Mouse (Mus musculus): ENCODE results near the gene Gm19935. TPM values are rescaled to one million over a fixed set of nuclear protein-coding genes. Genes with fewer than 3 reads are reported as not detected.

Gene Gm19935
- polyA plus RNA-seq (2014; fragmentation: Nextera tagmentation; extraction: Ambion mirVana), result not detected in 2 replicates

GRCm38 (mm10) chr8:90817293-90817692, at the start of gene Gm19935:
Gene Gm19935 (minus strand): TSS chr8:90817393.
- Histone ChIP-seq H3K4me2 (ENCODE audit: low read depth, low read length) (no peak within 1 kb of the TSS), H3K27ac (replicated peaks; ENCODE audit: low read depth, low read length) (no peak within 1 kb of the TSS), H3K9me3 (replicated peaks; ENCODE audit: control insufficient read depth, low read length) (no peaks in the 10 kb centered on the region), H3K36me3 (replicated peaks; ENCODE audit: control insufficient read depth, insufficient read depth, low read depth, low read length) (no peaks in the 10 kb centered on the region), H3K4me1 (ENCODE audit: control insufficient read depth, insufficient read depth, low read length) (no peaks in the 10 kb centered on the region), H3K9ac (replicated peaks; ENCODE audit: low read length) (no peak within 1 kb of the TSS), H3K4me3 (ENCODE audit: low read depth, low read length) (no peak within 1 kb of the TSS), H3K27me3 (ENCODE audit: control insufficient read depth, insufficient read depth, low read length) (no peaks in the 10 kb centered on the region)
- WGBS, result 83% methylated on average over 2 of the region's 2 CpGs
- no peak for DNase-seq (ENCODE audit: low spot score)
- ATAC-seq (replicated peaks; ENCODE audit: insufficient number of reproducible peaks, low FRiP score, low TSS enrichment, low read depth), result no peak

- Histone ChIP-seq H3K36me3 (replicated peaks; ENCODE audit: control insufficient read depth, insufficient read depth, low read depth, low read length) (no peaks in the 10 kb centered on the region), H3K4me2 (ENCODE audit: low read depth, low read length) (peak overlapping the region; percentile 23), H3K27ac (replicated peaks; ENCODE audit: low read depth, low read length) (peak overlapping the region; percentile 95), H3K4me3 (ENCODE audit: low read depth, low read length) (no peak overlapping the region), H3K4me1 (ENCODE audit: control insufficient read depth, insufficient read depth, low read length) (no peaks in the 10 kb centered on the region; the same call in 1 of the 2 replicates), H3K9me3 (replicated peaks; ENCODE audit: control insufficient read depth, low read length) (no peaks in the 10 kb centered on the region), H3K27me3 (ENCODE audit: control insufficient read depth, insufficient read depth, low read length) (no peaks in the 10 kb centered on the region), H3K9ac (replicated peaks; ENCODE audit: low read length) (no peak overlapping the region; the same call in 1 of the 2 replicates)
- 3% methylated on average over 9 of the region's 9 CpGs for WGBS
- ATAC-seq (replicated peaks; ENCODE audit: insufficient number of reproducible peaks, low FRiP score, low TSS enrichment, low read depth), result peak; percentile 97
- peak; percentile 97 for DNase-seq (ENCODE audit: low spot score)
Observed at GRCm38 (mm10) chr8:90862038-90862437, 44.8 kb upstream of the Gm19935 start.

- 4% methylated on average over 9 of the region's 9 CpGs for WGBS
Observed at GRCm38 (mm10) chr8:90861266-90861944, 44.2 kb upstream of the Gm19935 start.

GRCm38 (mm10) chr8:90858071-90858470, 40.9 kb upstream of the Gm19935 start:
- DNase-seq (ENCODE audit: low spot score) (no peak), ATAC-seq (replicated peaks; ENCODE audit: insufficient number of reproducible peaks, low FRiP score, low TSS enrichment, low read depth) (no peak)
- Histone ChIP-seq H3K9ac (replicated peaks; ENCODE audit: low read length) (no peak overlapping the region), H3K9me3 (replicated peaks; ENCODE audit: control insufficient read depth, low read length) (no peaks in the 10 kb centered on the region), H3K27me3 (ENCODE audit: control insufficient read depth, insufficient read depth, low read length) (no peaks in the 10 kb centered on the region), H3K4me3 (ENCODE audit: low read depth, low read length) (no peak overlapping the region), H3K4me1 (ENCODE audit: control insufficient read depth, insufficient read depth, low read length) (no peaks in the 10 kb centered on the region; the same call in 1 of the 2 replicates), H3K27ac (replicated peaks; ENCODE audit: low read depth, low read length) (no peak overlapping the region), H3K4me2 (ENCODE audit: low read depth, low read length) (no peak overlapping the region), H3K36me3 (replicated peaks; ENCODE audit: control insufficient read depth, insufficient read depth, low read depth, low read length) (no peaks in the 10 kb centered on the region)
- 88% methylated on average over 2 of the region's 2 CpGs for WGBS

More at GRCm38 (mm10) chr8:90861266-90861944, 44.2 kb upstream of the Gm19935 start:
- H3K36me3 ChIP-seq (replicated peaks; ENCODE audit: control insufficient read depth, insufficient read depth, low read depth, low read length), result no peaks in the 10 kb centered on the region
- H3K4me1 ChIP-seq (ENCODE audit: control insufficient read depth, insufficient read depth, low read length), result no peaks in the 10 kb centered on the region; the same call in 1 of the 2 replicates
- H3K27me3 ChIP-seq (ENCODE audit: control insufficient read depth, insufficient read depth, low read length), result no peaks in the 10 kb centered on the region
- DNase-seq (ENCODE audit: low spot score), result no peak
- H3K4me3 ChIP-seq (ENCODE audit: low read depth, low read length), result no peak overlapping the region
- no peaks in the 10 kb centered on the region for H3K9me3 ChIP-seq (replicated peaks; ENCODE audit: control insufficient read depth, low read length)
- peak overlapping the region; percentile 35 for H3K4me2 ChIP-seq (ENCODE audit: low read depth, low read length)
- peak; percentile 12 for ATAC-seq (replicated peaks; ENCODE audit: insufficient number of reproducible peaks, low FRiP score, low TSS enrichment, low read depth)
- peak overlapping the region; percentile 37 for H3K9ac ChIP-seq (replicated peaks; ENCODE audit: low read length)
- peak overlapping the region; percentile 95 for H3K27ac ChIP-seq (replicated peaks; ENCODE audit: low read depth, low read length)

GRCm38 (mm10) chr8:90856952-90857351, 39.8 kb upstream of the Gm19935 start:
- no peak overlapping the region for H3K4me2 ChIP-seq (ENCODE audit: low read depth, low read length)
- no peak overlapping the region for H3K27ac ChIP-seq (replicated peaks; ENCODE audit: low read depth, low read length)
- no peaks in the 10 kb centered on the region for H3K36me3 ChIP-seq (replicated peaks; ENCODE audit: control insufficient read depth, insufficient read depth, low read depth, low read length)
- no peak overlapping the region for H3K9ac ChIP-seq (replicated peaks; ENCODE audit: low read length)
- H3K27me3 ChIP-seq (ENCODE audit: control insufficient read depth, insufficient read depth, low read length), result no peaks in the 10 kb centered on the region
- no peak for ATAC-seq (replicated peaks; ENCODE audit: insufficient number of reproducible peaks, low FRiP score, low TSS enrichment, low read depth)
- H3K4me1 ChIP-seq (ENCODE audit: control insufficient read depth, insufficient read depth, low read length), result no peaks in the 10 kb centered on the region; the same call in 1 of the 2 replicates
- no peak for DNase-seq (ENCODE audit: low spot score)
- H3K4me3 ChIP-seq (ENCODE audit: low read depth, low read length), result no peak overlapping the region
- WGBS, result 29% methylated on average over 1 of the region's 1 CpGs
- H3K9me3 ChIP-seq (replicated peaks; ENCODE audit: control insufficient read depth, low read length), result no peaks in the 10 kb centered on the region

GRCm38 (mm10) chr8:90856171-90856570, 39.0 kb upstream of the Gm19935 start:
- Histone ChIP-seq H3K4me2 (ENCODE audit: low read depth, low read length) (no peak overlapping the region), H3K36me3 (replicated peaks; ENCODE audit: control insufficient read depth, insufficient read depth, low read depth, low read length) (no peaks in the 10 kb centered on the region), H3K27ac (replicated peaks; ENCODE audit: low read depth, low read length) (no peak overlapping the region), H3K9ac (replicated peaks; ENCODE audit: low read length) (no peak overlapping the region), H3K27me3 (ENCODE audit: control insufficient read depth, insufficient read depth, low read length) (no peaks in the 10 kb centered on the region), H3K9me3 (replicated peaks; ENCODE audit: control insufficient read depth, low read length) (no peaks in the 10 kb centered on the region), H3K4me3 (ENCODE audit: low read depth, low read length) (no peak overlapping the region), H3K4me1 (ENCODE audit: control insufficient read depth, insufficient read depth, low read length) (no peaks in the 10 kb centered on the region; the same call in 1 of the 2 replicates)
- 82% methylated on average over 3 of the region's 3 CpGs for WGBS
- ATAC-seq (replicated peaks; ENCODE audit: insufficient number of reproducible peaks, low FRiP score, low TSS enrichment, low read depth), result no peak
- DNase-seq (ENCODE audit: low spot score), result no peak

- Histone ChIP-seq H3K4me2 (ENCODE audit: low read depth, low read length) (no peak overlapping the region), H3K4me3 (ENCODE audit: low read depth, low read length) (no peak overlapping the region; the same call in 1 of the 2 replicates), H3K27me3 (ENCODE audit: control insufficient read depth, insufficient read depth, low read length) (no peaks in the 10 kb centered on the region), H3K4me1 (ENCODE audit: control insufficient read depth, insufficient read depth, low read length) (no peaks in the 10 kb centered on the region), H3K36me3 (replicated peaks; ENCODE audit: control insufficient read depth, insufficient read depth, low read depth, low read length) (no peaks in the 10 kb centered on the region), H3K9me3 (replicated peaks; ENCODE audit: control insufficient read depth, low read length) (no peaks in the 10 kb centered on the region), H3K27ac (replicated peaks; ENCODE audit: low read depth, low read length) (peak overlapping the region; percentile 38), H3K9ac (replicated peaks; ENCODE audit: low read length) (no peak overlapping the region)
- WGBS, result 13% methylated on average over 10 of the region's 10 CpGs
- peak; percentile 58 for DNase-seq (ENCODE audit: low spot score)
- no peak for ATAC-seq (replicated peaks; ENCODE audit: insufficient number of reproducible peaks, low FRiP score, low TSS enrichment, low read depth)
Observed at GRCm38 (mm10) chr8:90854671-90855161, 37.5 kb upstream of the Gm19935 start.

GRCm38 (mm10) chr8:90853971-90854670, 36.9 kb upstream of the Gm19935 start:
- H3K36me3 ChIP-seq (replicated peaks; ENCODE audit: control insufficient read depth, insufficient read depth, low read depth, low read length), result no peaks in the 10 kb centered on the region
- H3K4me2 ChIP-seq (ENCODE audit: low read depth, low read length), result no peak overlapping the region
- no peak for DNase-seq (ENCODE audit: low spot score)
- H3K9ac ChIP-seq (replicated peaks; ENCODE audit: low read length), result no peak overlapping the region
- no peaks in the 10 kb centered on the region for H3K27me3 ChIP-seq (ENCODE audit: control insufficient read depth, insufficient read depth, low read length)
- H3K4me1 ChIP-seq (ENCODE audit: control insufficient read depth, insufficient read depth, low read length), result no peaks in the 10 kb centered on the region
- ATAC-seq (replicated peaks; ENCODE audit: insufficient number of reproducible peaks, low FRiP score, low TSS enrichment, low read depth), result no peak
- no peak overlapping the region for H3K4me3 ChIP-seq (ENCODE audit: low read depth, low read length)
- H3K27ac ChIP-seq (replicated peaks; ENCODE audit: low read depth, low read length), result no peak overlapping the region
- 66% methylated on average over 9 of the region's 9 CpGs for WGBS
- H3K9me3 ChIP-seq (replicated peaks; ENCODE audit: control insufficient read depth, low read length), result no peaks in the 10 kb centered on the region

All from embryonic facial prominence, embryonic 11.5 days (tissue).